Mouse (Mus musculus): ENCODE measurements around the gene Gm19426.

GRCm38 (mm10) chr2:84742451-84743283, 788 bp downstream of the Gm19426 start:
- TF ChIP-seq CTCF (IDR thresholded peaks at IDR 0.05), result no peak
- no peak for TF ChIP-seq EP300 (IDR thresholded peaks at IDR 0.05)

All from lung, postnatal 0 days (tissue).